Mouse (Mus musculus) cerebellum, adult 2 months (tissue): ENCODE data around the gene Rassf4.

Experiments used
- CTCF ChIP-seq: fragments of 200-500 bp; IDR thresholded peaks from 2 replicates; pipeline ENCODE4 v1.5.1; 2011; ENCODE audit warnings: low read depth, mild to moderate bottlenecking, control low read depth, low read length, moderate library complexity, borderline replicate concordance; ENCODE audit not compliant: insufficient read depth
- POLR2A ChIP-seq: fragments of 200-500 bp; IDR thresholded peaks from 2 replicates; pipeline ENCODE4 v1.6.1; 2011; ENCODE audit warnings: low read length, control low read depth, borderline replicate concordance; ENCODE audit not compliant: insufficient read depth

DNA sequence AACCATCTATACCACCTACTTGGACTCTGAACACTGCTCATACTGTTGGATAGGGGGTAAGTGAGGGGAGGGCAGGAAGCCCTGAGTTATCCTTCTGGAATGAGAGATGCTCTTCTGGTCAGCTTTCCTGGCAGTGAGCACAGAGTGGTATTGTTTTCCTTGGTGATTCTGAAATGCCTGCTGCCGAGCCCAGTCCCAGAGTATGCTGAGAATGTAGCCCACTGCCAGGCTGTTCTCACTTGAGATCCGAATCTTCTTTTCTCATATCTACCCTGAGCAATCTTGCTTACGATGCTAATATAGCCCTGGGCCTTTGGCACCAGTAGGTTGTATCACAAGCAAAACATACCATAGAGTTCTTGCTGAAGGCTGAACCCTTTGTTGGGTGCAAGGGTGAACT, 20.6 kb upstream of the Rassf4 start:
- TF ChIP-seq POLR2A = no peak
- TF ChIP-seq CTCF = no peak
